Mouse (Mus musculus) brown adipose tissue, adult 24 weeks (tissue): ENCODE data around the gene Rab38. TPM values are rescaled to one million over a fixed set of nuclear protein-coding genes. Genes with fewer than 3 reads are reported as not detected.

Experiments used
- H3K27ac ChIP-seq: fragments of 200-500 bp; replicated peaks from 2 replicates; pipeline ENCODE4 v1.5.1; 2012; ENCODE audit warnings: low read depth, mild to moderate bottlenecking, low read length
- H3K4me1 ChIP-seq: fragments of 200-500 bp; 2 replicates; pipeline ENCODE4 v1.6.1; 2012; ENCODE audit warnings: low read length, mixed read lengths; ENCODE audit not compliant: control insufficient read depth, insufficient read depth, insufficient read length
- H3K4me3 ChIP-seq: fragments of 200-500 bp; 2 replicates; pipeline ENCODE4 v1.5.1; 2012; ENCODE audit warnings: low read depth, mild to moderate bottlenecking, low read length, moderate library complexity; ENCODE audit not compliant: insufficient read depth
- polyA plus RNA-seq: library from polyadenylated mRNA; stranded (reverse); fragments of >200 nt; gene quantifications from 2 replicates; pipeline ENCODE4 v1.2.4, GENCODE M21; 2012; ENCODE audit not compliant: missing spikeins, insufficient read depth, insufficient read length

Rab38 gene
- polyA plus RNA-seq, 1 experiment, result 0.87 TPM

- H3K27ac ChIP-seq, result no peak overlapping the region
- no peaks in the 10 kb centered on the region for H3K4me1 ChIP-seq
- H3K4me3 ChIP-seq, result no peak overlapping the region
These were observed 37.7 kb downstream of the Rab38 start for GRCm38 (mm10) chr7:88467754-88468153.

DNA sequence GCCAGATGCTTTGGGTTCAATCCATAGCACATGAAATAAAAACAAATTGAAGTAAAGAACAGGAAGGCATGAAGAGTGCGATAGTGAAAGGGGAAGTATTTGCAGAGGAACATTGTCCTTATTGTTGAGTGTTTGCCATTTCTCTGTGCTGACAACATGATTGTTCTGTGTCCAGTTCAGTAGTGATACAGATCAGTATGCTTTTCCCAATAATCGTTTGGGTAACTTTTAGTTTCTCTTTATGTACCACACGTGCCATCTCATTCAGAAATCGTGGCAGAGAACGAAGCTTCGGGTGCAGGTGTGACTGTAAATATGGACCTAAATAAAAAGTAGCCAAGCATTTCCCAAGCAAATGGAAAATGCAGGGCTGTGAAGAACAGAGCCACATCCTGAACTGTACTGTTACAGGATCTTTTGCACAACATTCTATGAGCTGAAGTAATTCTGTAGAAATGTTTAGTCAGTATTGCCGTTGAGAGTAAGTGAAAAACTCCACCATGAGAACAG lies 52.1 kb downstream of the Rab38 start:
- H3K4me3 ChIP-seq, result no peak overlapping the region
- no peak overlapping the region for H3K27ac ChIP-seq
- no peaks in the 10 kb centered on the region for H3K4me1 ChIP-seq

- Histone ChIP-seq H3K27ac (no peak overlapping the region), H3K4me3 (no peak overlapping the region), H3K4me1 (no peaks in the 10 kb centered on the region)
These were observed 52.6 kb downstream of the Rab38 start for GRCm38 (mm10) chr7:88482628-88483027.

GRCm38 (mm10) chr7:88491020-88491419 lies 60.9 kb downstream of the Rab38 start:
- H3K27ac ChIP-seq, result no peak overlapping the region
- H3K4me1 ChIP-seq, result no peaks in the 10 kb centered on the region
- no peak overlapping the region for H3K4me3 ChIP-seq

- Histone ChIP-seq H3K4me3 (no peak overlapping the region), H3K27ac (no peak overlapping the region), H3K4me1 (no peaks in the 10 kb centered on the region)
These were observed 72.2 kb downstream of the Rab38 start for GRCm38 (mm10) chr7:88502217-88502817.

- Histone ChIP-seq H3K4me1 (no peaks in the 10 kb centered on the region), H3K4me3 (no peak overlapping the region), H3K27ac (no peak overlapping the region)
These were observed 79.7 kb downstream of the Rab38 start for GRCm38 (mm10) chr7:88509748-88510147.

DNA sequence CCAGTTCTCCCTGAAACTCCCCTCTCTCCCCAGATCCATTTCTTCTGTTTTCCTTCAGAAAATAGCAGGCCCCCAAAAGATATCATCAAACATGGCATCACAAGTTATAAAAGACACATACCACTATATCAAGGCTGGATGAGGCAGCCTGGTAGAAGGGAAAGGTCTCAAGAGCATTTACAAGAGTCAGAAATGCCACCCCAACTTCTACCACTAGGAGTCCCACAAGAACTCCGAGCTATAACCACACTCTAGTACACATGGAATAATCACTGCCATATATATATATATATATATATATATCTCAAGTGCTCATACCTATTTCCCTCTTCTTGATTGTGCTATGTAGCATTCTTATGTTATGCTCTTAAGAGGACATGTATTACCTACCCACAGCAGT lies 92.4 kb downstream of the Rab38 start:
- no peak overlapping the region for H3K27ac ChIP-seq
- no peak overlapping the region for H3K4me3 ChIP-seq
- no peaks in the 10 kb centered on the region for H3K4me1 ChIP-seq

- no peak overlapping the region for H3K27ac ChIP-seq
- no peak overlapping the region for H3K4me3 ChIP-seq
- H3K4me1 ChIP-seq, result no peaks in the 10 kb centered on the region
These were observed 97.1 kb downstream of the Rab38 start for GRCm38 (mm10) chr7:88527100-88527671.

DNA sequence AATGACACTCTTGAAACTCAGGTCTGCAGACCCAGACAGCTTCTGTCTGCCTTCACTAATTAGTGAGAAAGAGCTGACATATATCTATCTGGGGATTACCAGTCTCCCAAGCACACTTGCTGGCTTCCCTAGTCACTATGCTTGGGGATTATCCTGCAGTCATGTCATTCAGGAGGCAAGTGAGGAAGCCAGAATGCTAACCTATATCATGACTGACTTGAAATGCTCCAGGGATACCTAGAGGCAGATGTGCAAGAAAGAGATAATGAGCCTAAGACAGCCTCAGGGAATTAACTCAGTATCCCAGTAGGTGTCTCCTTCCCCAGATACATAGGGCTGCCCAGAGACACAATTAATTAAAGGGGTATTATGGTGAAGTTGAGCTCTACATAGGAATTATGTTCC lies 106.1 kb downstream of the Rab38 start:
- H3K27ac ChIP-seq, result no peak overlapping the region
- no peaks in the 10 kb centered on the region for H3K4me1 ChIP-seq
- H3K4me3 ChIP-seq, result no peak overlapping the region

DNA sequence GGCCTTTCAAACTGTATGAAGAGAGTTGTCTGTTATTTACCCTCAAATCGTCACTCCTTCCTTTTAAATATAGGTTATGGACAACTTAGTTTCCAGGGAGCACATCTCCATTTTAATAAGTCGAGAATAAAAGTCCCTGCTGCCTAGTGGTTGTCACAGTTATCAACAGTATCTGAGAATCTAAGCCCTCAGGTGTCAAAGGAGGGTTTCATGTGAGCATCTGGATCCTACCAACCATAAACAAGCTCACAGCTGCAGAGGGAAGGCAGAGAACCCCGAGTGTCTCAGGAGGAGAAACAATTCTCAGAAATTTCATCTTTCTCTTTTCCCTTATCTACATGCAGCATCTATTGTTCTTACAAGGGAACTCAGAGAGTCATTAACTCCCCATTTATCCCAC lies 106.7 kb downstream of the Rab38 start:
- no peak overlapping the region for H3K27ac ChIP-seq
- no peaks in the 10 kb centered on the region for H3K4me1 ChIP-seq
- no peak overlapping the region for H3K4me3 ChIP-seq

Other genes with a start within 250 kb of the Rab38 start
- 23.7 and 29.6 TPM in 2 replicates for gene Ctsc, start 152.2 kb upstream of the Rab38 start, polyA plus RNA-seq